Mouse (Mus musculus): ENCODE data around the gene Map4k3. TPM values are rescaled to one million over a fixed set of nuclear protein-coding genes. Genes with fewer than 3 reads are reported as not detected.
"Not testable (repeated sequence)": the region's sequence is repeated elsewhere in the genome, so short reads cannot be mapped to it uniquely, and the experiment has no call there.

The Map4k3 gene
- polyA plus RNA-seq, 1 experiment from 2014 or later, result 5.3 TPM

DNA sequence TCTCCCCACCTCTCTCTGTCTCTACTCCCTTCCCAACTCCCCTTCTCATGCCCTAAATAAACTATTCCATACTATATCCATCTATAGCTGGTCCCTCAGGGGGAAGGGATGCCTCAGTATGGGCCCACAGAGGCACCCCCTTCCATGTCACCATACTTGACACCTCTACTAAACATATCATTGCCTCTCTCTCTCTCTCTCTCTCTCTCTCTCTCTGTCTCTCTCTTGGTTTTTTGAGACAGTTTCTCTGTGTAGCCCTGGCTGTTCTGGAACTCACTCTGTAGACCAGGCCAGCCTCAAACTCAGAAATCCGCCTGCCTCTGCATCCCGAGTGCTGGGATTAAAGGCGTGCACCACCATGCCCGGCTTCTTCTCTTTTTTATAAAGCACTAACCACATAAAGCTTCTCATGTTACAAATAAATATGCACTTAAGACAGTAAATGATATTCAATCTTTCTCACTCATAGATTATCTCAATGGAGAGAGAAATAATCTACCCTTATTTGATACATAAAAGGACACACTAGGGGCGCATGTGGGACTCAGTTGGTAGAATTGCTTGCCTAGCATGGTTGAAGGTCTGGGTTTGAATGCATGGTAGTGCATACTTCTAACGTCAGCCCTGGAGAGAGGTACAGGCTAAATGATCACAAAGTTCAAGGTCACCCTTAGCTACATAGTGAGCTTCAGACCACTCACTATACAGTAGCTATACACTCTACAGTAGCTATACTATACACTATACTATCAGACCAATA is 159.3 kb downstream of the Map4k3 start:
- no peak for DNase-seq (ENCODE audit: low spot score)

DNA sequence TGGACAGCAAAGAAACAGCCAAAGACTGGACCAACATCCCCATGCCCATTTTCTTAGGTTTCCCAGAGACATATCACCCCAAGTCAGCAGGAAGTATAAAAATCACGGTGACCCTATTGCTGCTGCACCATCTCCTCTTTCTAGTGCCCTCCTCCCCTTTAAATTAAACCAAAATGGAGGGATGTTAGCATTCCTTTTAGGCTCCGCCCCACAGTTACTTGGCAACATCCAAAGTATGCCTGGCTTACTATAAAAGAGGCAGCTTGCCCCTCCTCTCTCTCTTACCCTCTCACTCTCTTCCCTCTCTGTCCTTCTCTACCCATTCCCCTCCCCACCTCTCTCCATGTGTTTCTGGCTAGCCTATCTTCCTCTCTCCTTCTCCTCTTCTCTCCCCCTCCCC is 159.8 kb downstream of the Map4k3 start:
- DNase-seq (ENCODE audit: low spot score), result no peak

DNA sequence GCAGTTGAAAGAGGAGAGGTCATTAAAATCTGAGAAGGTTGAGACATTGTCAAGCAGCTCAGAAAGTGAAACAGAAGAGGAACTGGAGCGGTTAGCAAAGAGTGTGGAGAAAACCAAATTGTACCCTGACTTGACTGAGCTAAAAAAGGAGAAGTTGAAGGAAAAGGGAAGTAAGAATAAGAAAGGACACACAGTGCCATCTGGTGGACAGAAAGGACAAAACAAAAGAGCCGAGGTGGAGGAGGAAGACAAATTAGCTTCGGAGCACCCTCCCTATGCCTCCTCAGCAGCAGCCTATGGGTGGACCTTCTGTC is 163.7 kb downstream of the Map4k3 start:
- DNase-seq (ENCODE audit: low spot score), result peak; percentile 76

DNA sequence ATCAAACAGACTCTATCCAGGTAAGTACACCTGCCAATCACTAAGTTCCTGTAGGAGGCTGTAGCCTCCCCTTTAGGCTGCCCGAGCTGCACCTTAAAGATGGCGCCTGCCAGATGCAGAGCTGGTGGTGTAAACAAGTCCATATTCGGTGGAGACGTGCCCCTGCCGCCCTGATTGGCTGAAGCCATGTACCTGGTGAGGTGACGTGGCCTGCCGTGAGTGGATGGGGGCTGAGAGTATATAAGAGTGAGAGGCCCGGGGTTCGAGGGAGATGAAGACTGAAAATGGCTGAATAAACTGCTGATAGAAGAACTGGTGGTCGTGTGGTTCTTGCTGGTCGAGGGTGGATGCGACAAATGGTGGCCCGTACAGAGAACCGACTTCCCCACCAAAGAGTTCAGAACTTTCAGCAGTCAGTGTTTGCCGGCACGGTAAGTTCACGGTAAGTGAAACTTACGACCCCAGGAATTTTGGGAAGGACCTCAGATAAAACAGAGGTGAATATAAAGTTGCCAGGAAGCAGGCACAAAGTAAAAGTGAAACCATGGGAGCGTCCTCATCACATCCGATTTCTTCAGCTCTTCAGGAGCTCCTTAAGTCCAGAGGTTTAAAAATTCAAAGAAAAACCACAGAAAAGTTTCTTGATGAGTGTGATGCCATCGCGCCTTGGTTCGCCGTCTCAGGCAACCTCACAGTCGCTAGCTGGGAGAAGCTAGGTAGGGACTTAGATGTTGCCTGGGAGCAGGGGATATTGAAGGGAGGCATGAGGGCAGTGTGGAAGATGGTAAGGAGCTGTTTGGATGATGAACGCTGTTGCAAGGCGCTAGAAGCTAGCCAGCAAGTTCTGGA is 164.3 kb downstream of the Map4k3 start:
- peak; percentile 67 for DNase-seq (ENCODE audit: low spot score)

DNA sequence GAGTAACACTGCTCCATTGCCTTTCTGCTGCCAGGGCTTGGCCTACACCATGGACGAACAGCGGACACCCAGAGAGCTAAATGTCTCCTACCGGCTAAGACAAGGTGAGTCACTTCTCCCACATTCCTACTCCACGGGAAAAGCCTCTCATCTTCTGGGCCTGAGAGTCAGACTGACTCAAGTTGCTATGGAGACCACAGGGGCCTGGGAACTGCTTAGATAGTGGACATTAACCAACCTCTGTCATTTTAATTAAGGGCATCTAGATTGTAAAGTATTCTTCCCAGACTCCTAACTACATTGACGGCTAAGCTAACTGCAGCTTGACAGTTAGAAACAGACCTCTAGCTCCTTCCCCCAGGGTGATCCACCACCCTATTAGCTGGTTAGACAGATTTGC is 165.5 kb downstream of the Map4k3 start:
- DNase-seq (ENCODE audit: low spot score), result no peak

DNA sequence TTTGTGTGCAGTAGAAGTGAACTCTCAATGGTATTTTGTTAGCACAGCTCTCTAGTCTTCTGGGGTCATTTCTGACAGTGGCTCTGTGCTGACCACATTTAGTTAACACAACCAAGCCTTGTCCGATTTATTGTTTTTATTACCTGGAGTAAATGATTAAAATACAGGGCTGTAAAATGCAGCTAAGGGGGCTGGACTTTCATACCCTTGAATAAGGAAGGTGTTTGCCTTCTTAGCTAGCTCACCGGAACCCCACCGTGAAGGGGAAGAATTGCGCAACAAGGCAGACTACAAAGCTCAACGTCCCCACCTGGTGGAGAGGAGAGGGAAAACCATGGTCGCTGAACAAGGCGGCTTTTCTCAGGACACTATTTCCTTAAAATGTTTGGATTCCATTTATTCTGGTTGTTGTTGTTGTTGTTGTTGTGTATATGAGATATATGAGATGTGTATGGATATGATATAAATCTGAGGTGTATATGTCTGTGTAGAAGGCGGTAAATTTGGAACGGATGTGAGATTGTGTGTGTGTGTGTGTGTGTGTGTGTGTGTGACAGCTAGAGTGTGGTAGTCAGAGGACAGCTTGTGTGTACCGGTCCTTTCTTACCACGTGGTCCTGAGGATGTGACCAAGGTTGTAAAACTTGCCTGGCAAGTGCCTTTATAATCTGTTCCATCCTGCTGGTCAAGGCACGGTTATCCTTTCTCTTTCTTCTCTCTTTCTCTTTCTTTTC is 167.4 kb downstream of the Map4k3 start:
- DNase-seq (ENCODE audit: low spot score), result peak; percentile 84

DNA sequence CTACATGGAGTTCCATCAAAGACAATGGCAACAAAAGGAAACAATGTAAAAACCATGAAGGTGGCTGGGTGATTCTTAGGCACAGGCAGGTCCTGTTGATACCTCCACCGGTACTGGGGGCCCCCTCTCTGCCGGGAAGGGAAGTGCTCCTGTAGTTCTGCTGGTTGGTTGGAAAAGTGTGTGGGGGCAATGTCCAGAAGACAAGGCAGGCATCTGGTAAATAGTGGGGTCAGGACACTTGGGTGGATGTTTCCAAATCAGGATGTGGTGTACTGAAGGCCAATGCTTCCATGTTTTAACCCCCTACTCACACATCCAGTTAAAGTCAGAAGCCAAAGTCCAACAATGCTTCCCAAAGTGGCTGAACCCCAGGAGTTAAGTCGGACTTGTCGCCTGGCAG is 168.5 kb downstream of the Map4k3 start:
- no peak for DNase-seq (ENCODE audit: low spot score)

DNA sequence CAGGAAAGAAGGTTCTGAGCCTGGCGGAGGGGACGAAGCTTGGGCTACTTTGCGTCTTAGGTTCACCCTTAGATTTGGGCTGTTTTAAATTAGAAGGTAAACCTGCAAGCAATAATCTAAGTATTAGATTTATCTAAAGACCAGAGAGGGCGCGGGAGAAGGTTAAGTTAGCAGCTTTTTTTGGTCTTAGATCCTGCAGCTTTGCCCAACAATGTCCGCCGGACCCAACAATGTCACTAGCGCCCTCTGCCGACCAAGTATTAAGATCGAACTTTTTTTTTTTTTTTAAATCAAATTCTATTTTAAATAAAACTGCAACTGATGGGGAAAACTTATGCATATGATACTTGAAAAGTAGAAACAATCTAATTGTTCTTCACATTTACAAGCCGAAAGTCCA is 169.2 kb downstream of the Map4k3 start:
- DNase-seq (ENCODE audit: low spot score), result peak; percentile 62

DNA sequence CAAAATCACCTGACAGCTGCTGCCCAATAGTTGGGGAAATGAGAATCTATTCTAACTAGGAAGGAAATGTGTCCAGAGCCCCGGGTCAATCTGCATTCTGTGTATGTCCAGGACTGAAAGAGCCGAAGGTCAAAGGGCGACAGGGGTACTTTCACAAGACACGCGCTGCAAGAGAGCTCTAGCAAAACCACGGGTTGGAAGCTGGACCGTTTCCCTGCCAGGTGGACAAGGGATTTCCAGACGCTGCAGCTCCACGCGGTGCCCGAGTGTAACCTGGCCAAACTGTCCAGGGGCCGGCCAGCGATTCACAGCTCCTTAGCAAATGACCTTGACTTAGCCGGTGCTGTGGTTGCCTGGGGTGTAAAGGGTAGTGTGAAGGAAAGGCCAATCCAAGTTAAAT is 169.7 kb downstream of the Map4k3 start:
- DNase-seq (ENCODE audit: low spot score), result no peak

DNA sequence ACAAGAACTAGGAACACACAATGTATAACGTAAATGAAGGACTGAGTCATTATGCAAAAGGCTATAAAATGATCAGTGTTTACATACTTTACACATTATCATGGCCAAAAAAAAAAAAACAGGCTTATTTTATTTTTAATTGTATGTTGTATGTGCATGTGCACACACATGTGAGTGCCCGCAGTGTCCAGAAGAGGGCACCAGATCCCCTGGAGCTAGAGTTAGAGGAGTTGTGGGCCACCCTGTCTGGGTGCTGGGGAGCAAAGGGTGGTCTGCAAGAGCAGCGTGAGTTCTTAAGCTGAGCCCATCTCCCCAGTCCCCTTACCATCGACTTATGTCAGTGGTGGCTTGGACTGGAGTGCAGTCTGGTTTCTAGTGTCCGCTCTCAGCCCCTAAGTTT is 170.8 kb downstream of the Map4k3 start:
- no peak for DNase-seq (ENCODE audit: low spot score)

DNA sequence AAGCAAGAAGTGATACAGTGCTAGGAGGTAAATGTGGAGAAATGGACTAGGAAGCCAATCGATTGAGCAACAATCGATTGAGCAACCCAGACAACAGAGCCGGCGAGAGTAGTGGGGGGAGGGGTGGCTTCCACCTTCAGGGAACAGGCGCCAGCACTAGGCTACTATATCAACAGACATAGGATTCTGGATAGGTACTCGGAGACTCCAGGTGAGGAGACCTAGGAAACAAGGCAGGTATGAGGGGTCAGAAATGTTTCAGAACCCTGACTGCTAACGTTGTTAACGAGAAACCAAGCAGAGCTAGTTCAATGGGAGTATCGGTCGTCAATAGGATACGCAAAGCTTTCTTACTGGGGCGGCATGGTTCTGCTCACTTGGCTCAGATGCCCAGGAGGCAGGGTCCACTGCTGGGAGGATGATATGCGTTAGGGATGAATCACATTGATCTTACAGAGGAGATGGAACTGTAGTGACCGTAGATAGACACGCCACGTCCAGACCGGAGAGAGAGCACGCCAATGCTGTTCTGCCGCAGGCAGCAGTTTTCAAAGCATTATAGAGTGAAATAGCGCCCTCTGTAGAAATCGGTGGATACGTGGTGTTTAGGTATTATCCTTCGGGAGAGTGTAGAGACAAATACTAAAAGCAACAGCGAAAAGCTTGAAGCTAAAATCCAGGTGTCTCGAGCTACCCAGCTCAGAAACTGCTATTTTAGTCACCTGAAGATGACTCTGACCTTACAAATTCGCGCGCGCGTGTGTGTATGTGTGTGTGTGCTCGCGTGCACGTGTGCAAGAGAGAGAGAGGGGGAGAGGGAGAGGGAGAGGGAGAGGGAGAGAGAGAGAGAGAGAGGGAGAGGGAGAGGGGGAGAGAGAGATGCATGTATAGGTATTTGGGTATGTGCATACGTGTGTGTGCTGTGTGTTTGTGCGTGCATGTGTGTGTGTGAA is 174.7 kb downstream of the Map4k3 start:
- DNase-seq (ENCODE audit: low spot score), result peak; percentile 89

DNA sequence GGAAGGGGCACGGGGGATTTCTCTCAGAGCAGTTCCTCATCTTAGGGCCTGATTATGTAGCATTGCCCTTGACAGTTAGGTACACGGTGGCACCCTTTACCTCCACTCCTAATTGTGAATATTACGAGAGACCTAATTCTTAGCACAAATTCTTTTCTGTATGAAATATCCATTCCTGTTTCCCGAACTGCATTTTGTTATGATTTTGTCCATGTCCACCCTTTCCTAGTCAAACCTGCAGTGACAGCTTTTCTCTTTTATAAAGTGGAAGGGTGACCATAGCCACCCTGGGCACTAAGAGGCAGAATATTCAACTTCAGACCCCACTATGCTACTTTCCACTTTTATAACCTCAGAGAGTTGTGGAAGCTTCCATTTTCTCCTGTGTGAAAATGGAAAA is 175.6 kb downstream of the Map4k3 start:
- no peak for DNase-seq (ENCODE audit: low spot score)

DNA sequence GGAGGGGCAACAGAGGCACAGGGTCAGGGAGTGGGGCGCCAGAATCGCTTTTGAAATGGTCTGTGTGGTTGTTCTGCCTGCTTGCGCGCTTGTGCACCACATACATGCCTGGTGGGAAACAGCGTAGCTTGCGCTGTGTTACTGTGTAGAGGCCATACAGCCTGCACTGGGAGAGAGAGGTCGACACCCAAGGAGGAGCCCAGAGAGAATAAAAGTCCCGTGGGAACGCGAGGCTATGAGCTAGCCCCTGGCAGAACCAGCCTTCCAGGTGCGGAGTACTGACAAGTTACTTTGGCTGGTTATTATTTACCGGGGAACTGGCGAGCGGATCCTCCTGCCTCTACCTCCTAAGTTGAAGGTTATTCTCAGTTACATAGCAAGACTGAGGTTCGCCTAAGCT is 177.3 kb downstream of the Map4k3 start:
- no peak for DNase-seq (ENCODE audit: low spot score)

DNA sequence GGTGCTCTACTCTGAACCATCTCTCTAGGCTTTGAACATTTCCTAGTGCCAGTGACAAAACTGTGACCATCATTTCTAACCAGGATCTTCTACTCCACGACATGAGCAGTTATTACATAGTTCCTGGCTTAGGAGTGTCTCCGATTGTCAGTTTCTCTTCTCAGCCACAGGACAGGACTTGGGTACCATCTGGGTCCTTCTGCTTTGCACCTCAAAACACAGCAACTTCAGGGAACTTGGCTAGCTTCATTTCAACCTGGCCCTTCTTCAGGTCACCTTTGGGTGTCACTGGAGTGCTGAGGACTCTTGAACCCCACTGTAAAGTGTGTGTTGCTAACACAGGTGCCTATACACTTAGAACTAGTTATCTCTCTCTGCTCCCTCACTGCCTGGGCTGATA is 181.4 kb downstream of the Map4k3 start:
- no peak for DNase-seq (ENCODE audit: low spot score)

DNA sequence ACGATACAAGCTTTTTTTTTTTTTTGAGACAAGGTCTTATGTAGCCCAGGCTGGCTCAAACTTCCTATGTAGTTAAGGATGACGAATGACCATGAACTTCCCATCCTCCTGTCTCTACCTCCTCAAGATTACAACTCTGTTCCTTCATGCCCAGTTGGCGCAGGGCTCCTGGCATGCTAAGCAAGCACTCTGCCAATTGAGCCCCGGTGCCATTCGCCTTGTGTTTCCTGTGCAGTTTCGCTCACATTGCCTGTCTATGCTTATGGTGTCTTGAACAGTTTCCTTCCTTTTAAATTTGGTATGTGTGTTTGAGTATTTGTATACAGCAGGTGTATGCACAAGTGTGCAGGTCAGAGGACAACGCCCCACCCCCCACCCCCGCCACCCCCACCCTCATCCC is 182.1 kb downstream of the Map4k3 start:
- no peak for DNase-seq (ENCODE audit: low spot score)

DNA sequence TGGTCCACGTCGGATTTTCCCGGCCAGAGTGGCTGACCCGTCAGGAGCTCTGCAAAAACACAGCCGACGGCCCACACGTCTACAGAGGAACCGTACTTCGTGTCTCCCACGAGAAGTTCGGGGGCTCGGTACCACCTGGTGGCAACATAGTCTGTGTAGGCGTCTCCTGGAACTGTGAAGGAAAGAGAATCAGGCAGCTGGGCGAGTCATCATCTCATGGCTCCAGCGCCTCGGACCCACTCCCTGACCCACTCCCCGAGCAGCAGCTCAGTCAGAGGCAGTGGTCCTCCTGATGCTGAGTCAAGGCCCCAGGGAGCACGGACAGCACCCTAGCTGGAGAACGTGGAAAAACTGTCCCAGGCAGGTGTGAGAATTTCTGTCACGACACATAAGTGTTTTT is 184.6 kb downstream of the Map4k3 start:
- DNase-seq (ENCODE audit: low spot score), result no peak

DNA sequence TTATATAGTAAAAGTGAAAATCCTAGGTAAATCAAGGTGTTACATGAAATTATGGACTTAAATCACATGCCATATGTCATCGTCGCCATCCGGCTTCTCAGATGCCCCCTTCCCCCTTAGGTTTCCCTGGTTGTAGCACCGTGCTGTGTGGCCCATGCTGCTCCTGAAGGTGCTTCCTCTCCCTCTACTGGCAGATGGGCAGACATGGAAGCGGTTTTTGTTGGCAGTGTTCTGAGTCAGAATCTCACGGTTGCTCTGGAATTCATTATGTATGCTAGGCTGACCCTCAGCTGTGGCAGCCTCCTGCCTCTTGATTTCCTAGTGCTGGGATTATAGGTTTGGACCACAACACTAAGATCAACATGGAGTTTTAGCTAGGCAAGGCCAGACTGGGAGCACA is 191.1 kb downstream of the Map4k3 start:
- DNase-seq (ENCODE audit: low spot score), result no peak

DNA sequence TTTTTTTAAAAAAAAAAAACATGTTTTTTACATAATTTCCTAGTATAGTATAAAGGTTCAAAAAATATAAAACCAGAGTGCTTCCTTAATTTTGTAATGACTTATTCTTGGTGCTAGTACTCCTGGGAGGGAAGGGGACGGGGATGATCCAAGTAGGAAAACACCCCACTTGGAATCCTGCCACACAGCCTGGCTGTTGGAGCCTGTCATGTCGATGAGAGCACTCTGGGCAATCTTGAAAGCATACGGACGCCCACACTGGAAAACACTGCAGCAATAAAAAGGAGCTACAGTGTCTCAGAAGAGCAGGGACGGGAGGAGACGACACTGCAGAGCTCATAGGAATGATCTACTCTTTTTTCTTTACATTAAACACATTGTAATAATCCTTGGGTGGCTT is 192.7 kb downstream of the Map4k3 start:
- DNase-seq (ENCODE audit: low spot score), result no peak

DNA sequence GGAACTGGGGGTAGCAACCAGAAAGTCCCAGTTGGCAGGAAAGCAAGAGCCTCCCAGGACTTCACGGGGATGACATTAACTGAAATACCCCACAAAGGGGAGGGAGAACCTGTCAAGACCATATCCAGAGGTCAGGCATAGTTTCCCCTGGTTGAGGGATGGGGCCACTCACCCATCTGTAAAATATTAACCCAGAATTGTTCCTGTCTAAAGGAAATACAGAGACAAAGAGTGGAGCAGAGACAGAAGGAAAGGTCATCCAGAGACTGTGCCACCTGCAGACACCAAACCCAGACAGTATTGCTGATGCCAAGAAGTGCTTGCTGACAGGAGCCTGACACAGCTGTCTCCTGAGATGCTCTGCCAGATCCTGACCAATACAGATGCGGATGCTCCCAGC is 196.9 kb downstream of the Map4k3 start:
- DNase-seq (ENCODE audit: low spot score), result not testable (repeated sequence)

Measured in thymus, postnatal 0 days (tissue).